ENCODE assay signal across 8 mouse cellular contexts in the genomic region with DNA sequence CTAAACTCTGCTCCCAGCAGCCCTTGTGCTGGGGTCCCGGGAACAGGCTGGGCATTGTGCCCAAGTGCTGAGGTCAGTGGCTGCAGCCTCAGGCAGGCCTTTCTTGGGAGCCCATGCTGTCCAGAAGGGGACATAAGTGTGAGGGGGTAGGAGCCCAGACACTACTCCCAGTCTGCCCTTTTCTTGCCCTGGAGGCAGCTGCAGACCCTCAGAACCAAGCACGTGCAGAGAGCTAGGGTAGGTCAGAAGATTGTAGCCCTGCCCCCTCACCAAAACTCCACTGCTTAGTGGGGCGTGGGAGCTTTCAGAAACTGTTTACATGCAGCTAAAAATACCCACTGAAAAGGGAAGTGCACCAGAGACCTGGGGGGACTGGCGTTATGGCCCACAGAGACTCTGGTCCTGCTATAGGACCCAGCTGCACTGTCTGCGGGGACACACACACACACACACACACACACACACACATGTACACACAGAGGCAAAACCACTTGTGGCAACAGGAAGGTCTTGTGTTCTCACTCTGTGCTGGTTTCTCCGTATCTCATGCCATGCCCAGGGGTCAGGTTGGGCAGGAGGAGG. TPM values are rescaled to one million over a fixed set of nuclear protein-coding genes. Genes with fewer than 3 reads are reported as not detected.
DNase-seq lines count a peak whose midpoint lies in the region; ATAC-seq and TF ChIP-seq lines count a peak whose summit lies in the region.

No protein-coding gene starts in this region.

- H3K4me3 ChIP-seq in intestine, embryonic 16.5 days (ENCODE audit: low read length): peak overlapping the region; percentile 26
- H3K4me3 ChIP-seq in liver, postnatal 0 days (ENCODE audit: low read depth, low read length): no peak overlapping the region
- peak overlapping the region; percentile 36; the same call in 1 of the 2 replicates for H3K4me3 ChIP-seq in spleen, adult 2 months (ENCODE audit: extremely low read depth, insufficient read depth, insufficient read length)

- peaks cover 80% of the 10 kb centered on the region for H3K4me1 ChIP-seq in intestine, embryonic 16.5 days (ENCODE audit: control insufficient read depth, insufficient read depth, low read length)
- H3K4me1 ChIP-seq in liver, postnatal 0 days (ENCODE audit: insufficient read depth): peaks cover 77% of the 10 kb centered on the region
- H3K4me1 ChIP-seq in spleen, adult 2 months (ENCODE audit: control insufficient read depth, insufficient read depth, insufficient read length): peaks cover 70% of the 10 kb centered on the region

- H3K27me3 ChIP-seq in intestine, embryonic 16.5 days (replicated peaks; ENCODE audit: control insufficient read depth, insufficient read depth, low read length): no peaks in the 10 kb centered on the region
- H3K27me3 ChIP-seq in liver, postnatal 0 days (ENCODE audit: insufficient read depth, low read length): no peaks in the 10 kb centered on the region
- H3K27me3 ChIP-seq in spleen, adult 2 months (ENCODE audit: control insufficient read depth, insufficient read depth, low read length): no peaks in the 10 kb centered on the region

- no peak for TF ChIP-seq CTCF in liver, postnatal 0 days (IDR thresholded peaks at IDR 0.05; ENCODE audit: low read depth)
- TF ChIP-seq CTCF in spleen, adult 2 months (IDR thresholded peaks at IDR 0.05; ENCODE audit: extremely low read depth, insufficient read depth, insufficient read length, insufficient replicate concordance): no peak

- WGBS in intestine, embryonic 16.5 days: 15% methylated on average over 6 of the region's 6 CpGs
- WGBS in liver, postnatal 0 days (ENCODE audit: insufficient replicate concordance): 7% methylated on average over 6 of the region's 6 CpGs
- WGBS in spleen, adult 2 months: 0% methylated on average over 6 of the region's 6 CpGs

- ATAC-seq in intestine, embryonic 16.5 days: peak; percentile 31
- peak; percentile 33 for ATAC-seq in liver, postnatal 0 days

- peak; percentile 58 to 61 for DNase-seq in layer of hippocampus, postnatal 10 days (ENCODE audit: low spot score in 2 of 2)
- no peak for DNase-seq in layer of hippocampus, adult 8-10 months (ENCODE audit: low spot score in 2 of 2)
- peak; percentile 48 for DNase-seq in adipocyte (ENCODE audit: low spot score)
- peak; percentile 61 to 78 for DNase-seq in gastrocnemius, postnatal 4 days (ENCODE audit: low spot score in 2 of 2)
- peak; percentile 67 for DNase-seq in liver, postnatal 0 days
- DNase-seq in spleen, adult 2 months (ENCODE audit: low read depth in 1 of 2, low spot score in 2 of 2): peak; percentile 74 to 79
- no peak for DNase-seq in frontal cortex, adult 2 months (ENCODE audit: extremely low spot score in 1 of 2, low spot score in 1 of 2)

- peak overlapping the region; percentile 64 for H3K9ac ChIP-seq in intestine, embryonic 16.5 days (ENCODE audit: low read depth, low read length)
- H3K9ac ChIP-seq in liver, postnatal 0 days (replicated peaks): 0 out of 2 replicates have a peak overlapping the region, but pooled peaks have one; percentile 34

- no peaks in the 10 kb centered on the region for H3K9me3 ChIP-seq in intestine, embryonic 16.5 days (ENCODE audit: control insufficient read depth, low read length)
- no peaks in the 10 kb centered on the region for H3K9me3 ChIP-seq in liver, postnatal 0 days (ENCODE audit: low read length)

- no peak; the same call in 1 of the 2 replicates for TF ChIP-seq POLR2A in spleen, adult 2 months (IDR thresholded peaks at IDR 0.05; ENCODE audit: low read depth, low read length)

- peak overlapping the region; percentile 94 for H3K27ac ChIP-seq in intestine, embryonic 16.5 days (ENCODE audit: low read length)
- H3K27ac ChIP-seq in liver, postnatal 0 days (ENCODE audit: low read depth): peak overlapping the region; percentile 88
- peak overlapping the region; percentile 95 for H3K27ac ChIP-seq in spleen, adult 2 months (ENCODE audit: insufficient read depth, low read length)

- peak; percentile 34; the same call in 1 of the 2 replicates for TF ChIP-seq EP300 in liver, postnatal 0 days (IDR thresholded peaks at IDR 0.05; ENCODE audit: low read depth)

- peaks cover 7% of the 10 kb centered on the region; the same call in 1 of the 2 replicates for H3K36me3 ChIP-seq in intestine, embryonic 16.5 days (ENCODE audit: control insufficient read depth, insufficient read depth, low read length)
- peaks cover 16% of the 10 kb centered on the region for H3K36me3 ChIP-seq in liver, postnatal 0 days (replicated peaks; ENCODE audit: insufficient read depth, low read length)
- H3K36me3 ChIP-seq in spleen, adult 2 months (ENCODE audit: control insufficient read depth, insufficient read depth, low read length): peaks cover 8% of the 10 kb centered on the region; the same call in 1 of the 2 replicates

- peak overlapping the region; percentile 47 for H3K4me2 ChIP-seq in intestine, embryonic 16.5 days (ENCODE audit: low read depth, low read length)
- H3K4me2 ChIP-seq in liver, postnatal 0 days (ENCODE audit: low read depth, low read length): peak overlapping the region; percentile 69

RNA-seq across cellular contexts. Expression of a gene that starts 15.6 kb away (rescaled TPM):
- 10 to 100 TPM; 56.6 to 59.0 TPM for total RNA-seq in layer of hippocampus, postnatal 10 days (2021)
- 10 to 100 TPM; 38.4 to 46.7 (median 43.0) TPM for total RNA-seq in layer of hippocampus, adult 8-10 months (2022)
- total RNA-seq in gastrocnemius, postnatal 4 days (2021): 10 to 100 TPM; 39.5 to 42.9 TPM
- polyA plus RNA-seq in intestine, embryonic 16.5 days (2015; fragmentation: Nextera tagmentation; extraction: Ambion mirVana): 35.9 and 36.6 TPM in 2 replicates
- 13.6 and 15.5 TPM in 2 replicates for polyA plus RNA-seq in liver, postnatal 0 days (2015; fragmentation: Nextera tagmentation; extraction: Ambion mirVana)
- polyA plus RNA-seq in spleen, adult 2 months (2012; rRNA removed): 233 and 265 TPM in 2 replicates
- 66.1 and 86.0 TPM in 2 replicates for polyA plus RNA-seq in frontal cortex, adult 2 months (2012; rRNA removed)

RNA-seq across cellular contexts. Expression of a gene that starts 17.3 kb away (rescaled TPM):
- total RNA-seq in layer of hippocampus, postnatal 10 days (2021): not detected
- total RNA-seq in layer of hippocampus, adult 8-10 months (2022): not detected
- total RNA-seq in gastrocnemius, postnatal 4 days (2021): not detected
- polyA plus RNA-seq in intestine, embryonic 16.5 days (2015; fragmentation: Nextera tagmentation; extraction: Ambion mirVana): not detected in 2 replicates
- polyA plus RNA-seq in liver, postnatal 0 days (2015; fragmentation: Nextera tagmentation; extraction: Ambion mirVana): not detected in 2 replicates
- polyA plus RNA-seq in spleen, adult 2 months (2012; rRNA removed): 0.09 and 0.16 TPM in 2 replicates
- 0.08 and 0.12 TPM in 2 replicates for polyA plus RNA-seq in frontal cortex, adult 2 months (2012; rRNA removed)

RNA-seq across cellular contexts. Expression of a gene that starts 31.8 kb away (rescaled TPM):
- total RNA-seq in layer of hippocampus, postnatal 10 days (2021): 1 to 10 TPM; 1.9 to 2.6 TPM
- total RNA-seq in layer of hippocampus, adult 8-10 months (2022): 1 to 10 TPM; 3.5 to 6.1 (median 4.1) TPM
- total RNA-seq in gastrocnemius, postnatal 4 days (2021): not detected
- not detected in 2 replicates for polyA plus RNA-seq in intestine, embryonic 16.5 days (2015; fragmentation: Nextera tagmentation; extraction: Ambion mirVana)
- not detected in 2 replicates for polyA plus RNA-seq in liver, postnatal 0 days (2015; fragmentation: Nextera tagmentation; extraction: Ambion mirVana)
- polyA plus RNA-seq in spleen, adult 2 months (2012; rRNA removed): not detected in 2 replicates
- polyA plus RNA-seq in frontal cortex, adult 2 months (2012; rRNA removed): 17.6 and 18.4 TPM in 2 replicates

RNA-seq across cellular contexts. Expression of a gene that starts 45.7 kb away (rescaled TPM):
- not detected for total RNA-seq in layer of hippocampus, postnatal 10 days (2021)
- not detected for total RNA-seq in layer of hippocampus, adult 8-10 months (2022)
- total RNA-seq in gastrocnemius, postnatal 4 days (2021): under 1 TPM in 1 of 2 experiments, not detected in 1; 0.16 TPM
- polyA plus RNA-seq in intestine, embryonic 16.5 days (2015; fragmentation: Nextera tagmentation; extraction: Ambion mirVana): not detected in 2 replicates
- polyA plus RNA-seq in liver, postnatal 0 days (2015; fragmentation: Nextera tagmentation; extraction: Ambion mirVana): 19.9 and 30.7 TPM in 2 replicates
- not detected in 2 replicates for polyA plus RNA-seq in spleen, adult 2 months (2012; rRNA removed)
- 1.1 TPM in 1 of 2 replicates, not detected in the other for polyA plus RNA-seq in frontal cortex, adult 2 months (2012; rRNA removed)

RNA-seq across cellular contexts. Expression of a gene that starts 48.6 kb away (rescaled TPM):
- 10 to 100 TPM; 26.3 to 27.0 TPM for total RNA-seq in layer of hippocampus, postnatal 10 days (2021)
- total RNA-seq in layer of hippocampus, adult 8-10 months (2022): 10 to 100 TPM; 29.9 to 40.1 (median 37.8) TPM
- 10 to 100 TPM; 14.3 to 15.3 TPM for total RNA-seq in gastrocnemius, postnatal 4 days (2021)
- polyA plus RNA-seq in intestine, embryonic 16.5 days (2015; fragmentation: Nextera tagmentation; extraction: Ambion mirVana): 18.0 and 19.0 TPM in 2 replicates
- 3.6 and 3.7 TPM in 2 replicates for polyA plus RNA-seq in liver, postnatal 0 days (2015; fragmentation: Nextera tagmentation; extraction: Ambion mirVana)
- polyA plus RNA-seq in spleen, adult 2 months (2012; rRNA removed): 44.5 and 47.6 TPM in 2 replicates
- polyA plus RNA-seq in frontal cortex, adult 2 months (2012; rRNA removed): 45.3 and 53.0 TPM in 2 replicates

Comparison
In these comparisons a context has a peak if more than half of its experiments do, and no peak if none do; other contexts are left out.
1. DNase-seq: peak in layer of hippocampus, postnatal 10 days (2 of 2), adipocyte (single experiment), gastrocnemius, postnatal 4 days (2 of 2), liver, postnatal 0 days (single experiment) and spleen, adult 2 months (2 of 2); none in layer of hippocampus, adult 8-10 months (0 of 2) and frontal cortex, adult 2 months (0 of 2).
2. RNA of a gene that starts 31.8 kb away (polyA plus RNA-seq): 17.6 to 18.4 TPM in frontal cortex, adult 2 months; not detected in intestine, embryonic 16.5 days, not detected in liver, postnatal 0 days and not detected in spleen, adult 2 months; every median in the first group is over 10 times any median in the second.
3. Peak in every context shown above with its lines, with median percentiles within 50 percentile points of each other: H3K27ac ChIP-seq.